Mouse (Mus musculus) neural tube, embryonic 12.5 days (tissue): Measurements from ENCODE around the gene Zbtb39. TPM values are rescaled to one million over a fixed set of nuclear protein-coding genes. Genes with fewer than 3 reads are reported as not detected.

ENCODE experiments used
- ATAC-seq: fragments of 200-750 bp; cut with Nextera tagmentation; 2 replicates; pipeline ENCODE4 v1.8.0; 2017; ENCODE audit warnings: low read depth, mild to moderate bottlenecking, moderate TSS enrichment, moderate library complexity; ENCODE audit not compliant: low FRiP score
- H3K27ac ChIP-seq: fragments of 300-500 bp; sonication (generic); 2 replicates; pipeline ENCODE4 v1.5.1; 2016
- H3K27me3 ChIP-seq: fragments of 300-500 bp; sonication (generic); replicated peaks from 2 replicates; pipeline ENCODE4 v1.6.1; 2016; ENCODE audit warnings: mild to moderate bottlenecking
- H3K36me3 ChIP-seq: fragments of 300-500 bp; sonication (generic); 2 replicates; pipeline ENCODE4 v1.6.1; 2016; ENCODE audit warnings: mild to moderate bottlenecking
- H3K4me1 ChIP-seq: fragments of 300-500 bp; sonication (generic); 2 replicates; pipeline ENCODE4 v1.6.1; 2016
- H3K4me2 ChIP-seq: fragments of 300-500 bp; sonication (generic); replicated peaks from 2 replicates; pipeline ENCODE4 v1.6.1; 2016; ENCODE audit warnings: mild to moderate bottlenecking
- H3K4me3 ChIP-seq: fragments of 300-500 bp; sonication (generic); 2 replicates; pipeline ENCODE4 v1.5.1; 2016
- H3K9ac ChIP-seq: fragments of 300-500 bp; sonication (generic); 2 replicates; pipeline ENCODE4 v1.6.1; 2016; ENCODE audit warnings: mild to moderate bottlenecking
- H3K9me3 ChIP-seq: fragments of 300-500 bp; sonication (generic); 2 replicates; pipeline ENCODE4 v1.6.1; 2016; ENCODE audit warnings: mild to moderate bottlenecking
- WGBS: fragments of 180-500 bp; shearing (Covaris S2); methylation state at CpG from one replicate; pipeline ENCODE4 v1.1.7; 2016; 5-methylcytosine and 5-hydroxymethylcytosine counted together
- polyA plus RNA-seq: library from polyadenylated mRNA; unstranded; fragments of >200 nt; fragmentation: Nextera tagmentation; extraction: Ambion mirVana; gene quantifications from 2 replicates; pipeline ENCODE4 v1.2.1, GENCODE M21; 2016

Zbtb39 gene
- polyA plus RNA-seq, 1 experiment from 2014 or later, result 4.9 TPM

GRCm38 (mm10) chr10:127721671-127722418 lies 17.5 kb upstream of the Zbtb39 start:
- Histone ChIP-seq H3K4me1 (peaks cover 19% of the 10 kb centered on the region), H3K27ac (no peak overlapping the region; the same call in 1 of the 2 replicates), H3K36me3 (no peaks in the 10 kb centered on the region), H3K9ac (0 out of 2 replicates have a peak overlapping the region, but pooled peaks have one; percentile 35), H3K9me3 (no peaks in the 10 kb centered on the region), H3K27me3 (peaks cover 11% of the 10 kb centered on the region; the same call in 1 of the 2 replicates), H3K4me2 (peak overlapping the region; percentile 46), H3K4me3 (no peak overlapping the region)
- peak; percentile 52; the same call in 1 of the 2 replicates for ATAC-seq
- WGBS, result 10% methylated on average over 20 of the region's 20 CpGs

GRCm38 (mm10) chr10:127724178-127724577 lies 15.2 kb upstream of the Zbtb39 start, which contains the start of gene Tac2:
Gene Tac2 (plus strand): TSS chr10:127724478.
- no peak within 1 kb of the TSS for H3K27ac ChIP-seq
- peaks cover 19% of the 10 kb centered on the region for H3K4me1 ChIP-seq
- no peak within 1 kb of the TSS for H3K4me3 ChIP-seq
- no peaks in the 10 kb centered on the region for H3K9me3 ChIP-seq
- H3K27me3 ChIP-seq, result peaks cover 11% of the 10 kb centered on the region; the same call in 1 of the 2 replicates
- H3K36me3 ChIP-seq, result no peaks in the 10 kb centered on the region
- 88% methylated on average over 3 of the region's 3 CpGs for WGBS
- ATAC-seq, result no peak
- no peak within 1 kb of the TSS for H3K9ac ChIP-seq
- no peak within 1 kb of the TSS for H3K4me2 ChIP-seq

GRCm38 (mm10) chr10:127725136-127725535 lies 14.2 kb upstream of the Zbtb39 start:
- no peak overlapping the region for H3K27ac ChIP-seq
- peaks cover 19% of the 10 kb centered on the region for H3K4me1 ChIP-seq
- H3K9ac ChIP-seq, result no peak overlapping the region
- WGBS, result 67% methylated on average over 4 of the region's 4 CpGs
- no peak overlapping the region for H3K4me2 ChIP-seq
- no peaks in the 10 kb centered on the region for H3K36me3 ChIP-seq
- ATAC-seq, result no peak
- H3K27me3 ChIP-seq, result peaks cover 11% of the 10 kb centered on the region; the same call in 1 of the 2 replicates
- no peaks in the 10 kb centered on the region for H3K9me3 ChIP-seq
- no peak overlapping the region for H3K4me3 ChIP-seq

GRCm38 (mm10) chr10:127728437-127728836 lies 10.9 kb upstream of the Zbtb39 start:
- peaks cover 9% of the 10 kb centered on the region; the same call in 1 of the 2 replicates for H3K4me1 ChIP-seq
- no peak overlapping the region for H3K4me3 ChIP-seq
- H3K36me3 ChIP-seq, result no peaks in the 10 kb centered on the region
- peaks cover 3% of the 10 kb centered on the region; the same call in 1 of the 2 replicates for H3K27me3 ChIP-seq
- ATAC-seq, result no peak
- no peaks in the 10 kb centered on the region for H3K9me3 ChIP-seq
- H3K9ac ChIP-seq, result 0 out of 2 replicates have a peak overlapping the region, but pooled peaks have one; percentile 14
- H3K4me2 ChIP-seq, result no peak overlapping the region
- no peak overlapping the region for H3K27ac ChIP-seq
- 80% methylated on average over 8 of the region's 8 CpGs for WGBS

- no peak for ATAC-seq
- Histone ChIP-seq H3K9ac (no peak overlapping the region), H3K27me3 (peaks cover under 1% of the 10 kb centered on the region; the same call in 1 of the 2 replicates), H3K36me3 (no peaks in the 10 kb centered on the region), H3K4me3 (no peak overlapping the region), H3K27ac (no peak overlapping the region), H3K4me1 (peaks cover 9% of the 10 kb centered on the region; the same call in 1 of the 2 replicates), H3K9me3 (no peaks in the 10 kb centered on the region), H3K4me2 (no peak overlapping the region)
- WGBS, result 58% methylated on average over 11 of the region's 11 CpGs
These were observed 8.9 kb upstream of the Zbtb39 start for GRCm38 (mm10) chr10:127730285-127730932.

GRCm38 (mm10) chr10:127730933-127731310 lies 8.4 kb upstream of the Zbtb39 start:
- Histone ChIP-seq H3K36me3 (no peaks in the 10 kb centered on the region), H3K9me3 (no peaks in the 10 kb centered on the region), H3K4me2 (0 out of 2 replicates have a peak overlapping the region, but pooled peaks have one; percentile 5), H3K27me3 (no peaks in the 10 kb centered on the region), H3K4me3 (no peak overlapping the region), H3K27ac (no peak overlapping the region), H3K9ac (no peak overlapping the region), H3K4me1 (peaks cover 9% of the 10 kb centered on the region; the same call in 1 of the 2 replicates)
- ATAC-seq, result no peak
- 28% methylated on average over 9 of the region's 9 CpGs for WGBS

- Histone ChIP-seq H3K4me1 (peaks cover 9% of the 10 kb centered on the region; the same call in 1 of the 2 replicates), H3K4me2 (0 out of 2 replicates have a peak overlapping the region, but pooled peaks have one; percentile 5), H3K27ac (no peak overlapping the region), H3K9ac (no peak overlapping the region), H3K27me3 (no peaks in the 10 kb centered on the region), H3K36me3 (no peaks in the 10 kb centered on the region), H3K4me3 (no peak overlapping the region), H3K9me3 (no peaks in the 10 kb centered on the region)
- ATAC-seq, result no peak
- 20% methylated on average over 5 of the region's 5 CpGs for WGBS
These were observed 7.9 kb upstream of the Zbtb39 start for GRCm38 (mm10) chr10:127731397-127731796.

GRCm38 (mm10) chr10:127734434-127734833 lies 4.9 kb upstream of the Zbtb39 start:
- Histone ChIP-seq H3K4me3 (no peak overlapping the region), H3K9me3 (no peaks in the 10 kb centered on the region), H3K36me3 (no peaks in the 10 kb centered on the region), H3K27me3 (no peaks in the 10 kb centered on the region), H3K9ac (no peak overlapping the region), H3K27ac (no peak overlapping the region), H3K4me2 (no peak overlapping the region), H3K4me1 (peaks cover 9% of the 10 kb centered on the region; the same call in 1 of the 2 replicates)
- 54% methylated on average over 5 of the region's 5 CpGs for WGBS
- no peak for ATAC-seq

- 84% methylated on average over 2 of the region's 2 CpGs for WGBS
- Histone ChIP-seq H3K4me1 (peaks cover 14% of the 10 kb centered on the region), H3K9ac (no peak overlapping the region), H3K27me3 (no peaks in the 10 kb centered on the region), H3K4me2 (no peak overlapping the region), H3K27ac (no peak overlapping the region), H3K4me3 (no peak overlapping the region), H3K36me3 (no peaks in the 10 kb centered on the region; the same call in 1 of the 2 replicates), H3K9me3 (no peaks in the 10 kb centered on the region)
- ATAC-seq, result no peak
These were observed 3.1 kb upstream of the Zbtb39 start for GRCm38 (mm10) chr10:127736266-127736665.

GRCm38 (mm10) chr10:127736916-127737315 lies 2.4 kb upstream of the Zbtb39 start:
- Histone ChIP-seq H3K27me3 (no peaks in the 10 kb centered on the region), H3K4me3 (no peak overlapping the region), H3K4me1 (peaks cover 14% of the 10 kb centered on the region), H3K4me2 (no peak overlapping the region), H3K36me3 (peaks cover 6% of the 10 kb centered on the region), H3K27ac (no peak overlapping the region), H3K9me3 (no peaks in the 10 kb centered on the region), H3K9ac (no peak overlapping the region)
- no peak for ATAC-seq
- WGBS, result 84% methylated on average over 4 of the region's 4 CpGs

GRCm38 (mm10) chr10:127737552-127737951 lies 1.8 kb upstream of the Zbtb39 start:
- no peak for ATAC-seq
- Histone ChIP-seq H3K9ac (no peak overlapping the region), H3K4me1 (peaks cover 14% of the 10 kb centered on the region), H3K4me3 (no peak overlapping the region), H3K27me3 (no peaks in the 10 kb centered on the region), H3K4me2 (no peak overlapping the region), H3K27ac (no peak overlapping the region), H3K9me3 (no peaks in the 10 kb centered on the region), H3K36me3 (peaks cover 13% of the 10 kb centered on the region)
- 29% methylated on average over 2 of the region's 2 CpGs for WGBS

- H3K4me2 ChIP-seq, result no peak overlapping the region
- 52% methylated on average over 13 of the region's 13 CpGs for WGBS
These were observed 1.0 kb upstream of the Zbtb39 start for GRCm38 (mm10) chr10:127738151-127738882.

More at GRCm38 (mm10) chr10:127738151-127738882, 1.0 kb upstream of the Zbtb39 start:
- peaks cover 14% of the 10 kb centered on the region for H3K4me1 ChIP-seq
- H3K36me3 ChIP-seq, result peaks cover 20% of the 10 kb centered on the region
- ATAC-seq, result no peak
- no peak overlapping the region for H3K4me3 ChIP-seq
- H3K9me3 ChIP-seq, result no peaks in the 10 kb centered on the region
- no peak overlapping the region for H3K9ac ChIP-seq
- no peaks in the 10 kb centered on the region for H3K27me3 ChIP-seq
- H3K27ac ChIP-seq, result no peak overlapping the region; the same call in 1 of the 2 replicates
